Mouse (Mus musculus) kidney, adult 11 months (tissue): ENCODE data around the gene Spaca9.

Experiments used
- DNase-seq: peaks from one replicate; pipeline ENCODE4 v3.0.0; 2022

Gene Spaca9

GRCm38 (mm10) chr2:28662891-28663290 is 36.6 kb downstream of the Spaca9 start:
- DNase-seq, result no peak

- no peak for DNase-seq
These were observed 43.3 kb downstream of the Spaca9 start for GRCm38 (mm10) chr2:28656216-28656615.

DNA sequence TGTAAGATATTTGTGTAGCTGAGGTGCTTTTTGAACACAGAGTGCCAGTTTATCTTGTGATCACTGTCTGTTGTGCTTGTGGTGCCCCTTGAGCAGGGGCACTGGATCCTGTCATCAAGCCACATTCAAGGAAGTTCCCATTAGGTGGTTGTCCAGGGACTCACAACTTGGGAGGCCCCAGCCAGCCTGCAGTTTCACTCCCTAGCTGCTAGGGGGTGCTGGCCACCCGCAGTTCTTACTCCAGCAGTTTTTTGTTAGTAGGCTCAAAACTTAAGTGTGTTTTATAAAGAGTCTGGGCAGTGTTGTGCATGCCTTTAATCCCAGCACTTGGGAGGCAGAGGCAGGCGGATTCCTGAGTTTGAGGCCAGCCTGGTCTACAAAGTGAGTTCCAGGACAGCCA is 45.2 kb downstream of the Spaca9 start:
- DNase-seq, result no peak

DNA sequence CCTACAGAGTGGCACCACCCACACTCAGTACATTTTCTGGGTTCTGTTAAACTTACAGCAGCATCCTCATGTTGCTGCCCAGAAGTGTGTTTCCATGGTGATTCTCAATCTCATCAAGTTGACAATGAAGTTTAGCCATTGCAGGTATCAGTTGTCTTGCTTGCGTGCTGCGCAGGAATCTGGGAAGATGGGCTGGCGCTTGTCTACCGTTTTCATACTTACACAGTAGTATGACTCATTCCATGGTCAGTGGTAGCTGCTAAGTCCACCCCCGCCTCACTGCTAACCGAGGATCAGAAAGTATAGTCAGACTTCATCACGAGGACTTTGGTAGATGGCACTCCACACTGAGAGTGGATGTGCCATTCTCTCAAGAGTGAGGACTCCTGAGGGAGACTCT is 46.2 kb downstream of the Spaca9 start:
- no peak for DNase-seq

- peak; percentile 47 for DNase-seq
These were observed 49.0 kb downstream of the Spaca9 start for GRCm38 (mm10) chr2:28650526-28650925.

GRCm38 (mm10) chr2:28643081-28643480 is 56.4 kb downstream of the Spaca9 start:
- peak; percentile 45 for DNase-seq
